Mouse (Mus musculus) neural tube, embryonic 13.5 days (tissue): ENCODE measurements around the gene Zc3hc1. TPM values are rescaled to one million over a fixed set of nuclear protein-coding genes. Genes with fewer than 3 reads are reported as not detected.
A peak's percentile ranks its signal among the peaks of the same experiment; 100 is the strongest.

Experiments used
- ATAC-seq: fragments of 200-750 bp; cut with Nextera tagmentation; 2 replicates; pipeline ENCODE4 v1.8.0; 2017; ENCODE audit warnings: low read depth, mild to moderate bottlenecking, moderate TSS enrichment, moderate library complexity
- H3K27ac ChIP-seq: fragments of 300-500 bp; sonication (generic); replicated peaks from 2 replicates; pipeline ENCODE4 v1.5.1; 2015; ENCODE audit warnings: moderate library complexity, mild to moderate bottlenecking, inconsistent platforms
- H3K27me3 ChIP-seq: fragments of 300-500 bp; sonication (generic); 2 replicates; pipeline ENCODE4 v1.6.1; 2015; ENCODE audit warnings: mild to moderate bottlenecking, inconsistent platforms
- H3K36me3 ChIP-seq: fragments of 300-500 bp; sonication (generic); 2 replicates; pipeline ENCODE4 v1.6.1; 2015; ENCODE audit warnings: mild to moderate bottlenecking, inconsistent platforms
- H3K4me1 ChIP-seq: fragments of 300-500 bp; sonication (generic); replicated peaks from 2 replicates; pipeline ENCODE4 v1.6.1; 2015; ENCODE audit warnings: inconsistent platforms
- H3K4me2 ChIP-seq: fragments of 300-500 bp; sonication (generic); 2 replicates; pipeline ENCODE4 v1.6.1; 2015; ENCODE audit warnings: inconsistent platforms, mild to moderate bottlenecking, moderate library complexity
- H3K4me3 ChIP-seq: fragments of 300-500 bp; sonication (generic); 2 replicates; pipeline ENCODE4 v1.5.1; 2015; ENCODE audit warnings: mild to moderate bottlenecking, inconsistent platforms
- H3K9ac ChIP-seq: fragments of 300-500 bp; sonication (generic); 2 replicates; pipeline ENCODE4 v1.6.1; 2015; ENCODE audit warnings: moderate library complexity, mild to moderate bottlenecking, inconsistent platforms
- H3K9me3 ChIP-seq: fragments of 300-500 bp; sonication (generic); 2 replicates; pipeline ENCODE4 v1.6.1; 2016; ENCODE audit warnings: inconsistent platforms
- WGBS: fragments of 180-500 bp; shearing (Covaris S2); methylation state at CpG from one replicate; pipeline ENCODE4 v1.1.7; 2015; 5-methylcytosine and 5-hydroxymethylcytosine counted together
- polyA plus RNA-seq: library from polyadenylated mRNA; unstranded; fragments of >200 nt; fragmentation: Nextera tagmentation; extraction: Ambion mirVana; gene quantifications from 2 replicates; pipeline ENCODE4 v1.2.1, GENCODE M21; 2015

The Zc3hc1 gene
- polyA plus RNA-seq, 1 experiment from 2014 or later: 59.6 TPM

- Histone ChIP-seq H3K9me3 (no peaks in the 10 kb centered on the region), H3K4me1 (no peaks in the 10 kb centered on the region), H3K9ac (no peak overlapping the region), H3K4me3 (no peak overlapping the region), H3K27me3 (no peaks in the 10 kb centered on the region), H3K27ac (no peak overlapping the region), H3K36me3 (no peaks in the 10 kb centered on the region), H3K4me2 (no peak overlapping the region)
- no peak for ATAC-seq
- WGBS: 85% methylated on average over 6 of the region's 6 CpGs
Measured at GRCm38 (mm10) chr6:30344032-30344431, 46.8 kb downstream of the Zc3hc1 start.

- Histone ChIP-seq H3K27ac (no peak overlapping the region), H3K36me3 (no peaks in the 10 kb centered on the region), H3K9ac (no peak overlapping the region), H3K4me2 (no peak overlapping the region), H3K4me1 (no peaks in the 10 kb centered on the region), H3K9me3 (no peaks in the 10 kb centered on the region), H3K27me3 (no peaks in the 10 kb centered on the region), H3K4me3 (no peak overlapping the region)
- ATAC-seq: no peak
- WGBS: 85% methylated on average over 4 of the region's 4 CpGs
Measured at GRCm38 (mm10) chr6:30340231-30340873, 50.5 kb downstream of the Zc3hc1 start.

GRCm38 (mm10) chr6:30336912-30337311, 53.9 kb downstream of the Zc3hc1 start:
- Histone ChIP-seq H3K36me3 (no peaks in the 10 kb centered on the region), H3K27ac (no peak overlapping the region), H3K4me3 (no peak overlapping the region), H3K4me1 (no peaks in the 10 kb centered on the region), H3K4me2 (0 out of 2 replicates have a peak overlapping the region, but pooled peaks have one; percentile 7), H3K9me3 (no peaks in the 10 kb centered on the region), H3K9ac (no peak overlapping the region), H3K27me3 (no peaks in the 10 kb centered on the region)
- WGBS: 33% methylated on average over 5 of the region's 5 CpGs
- ATAC-seq: no peak

GRCm38 (mm10) chr6:30332262-30332661, 58.6 kb downstream of the Zc3hc1 start:
- Histone ChIP-seq H3K9ac (no peak overlapping the region), H3K4me1 (no peaks in the 10 kb centered on the region), H3K27me3 (no peaks in the 10 kb centered on the region), H3K9me3 (no peaks in the 10 kb centered on the region), H3K27ac (no peak overlapping the region), H3K4me3 (no peak overlapping the region), H3K36me3 (no peaks in the 10 kb centered on the region), H3K4me2 (no peak overlapping the region)
- no peak for ATAC-seq
- 82% methylated on average over 4 of the region's 4 CpGs for WGBS

- H3K9ac ChIP-seq: no peak overlapping the region
- no peak overlapping the region for H3K4me3 ChIP-seq
- no peaks in the 10 kb centered on the region for H3K4me1 ChIP-seq
- H3K9me3 ChIP-seq: no peaks in the 10 kb centered on the region
- no peak overlapping the region for H3K4me2 ChIP-seq
- H3K27me3 ChIP-seq: no peaks in the 10 kb centered on the region
- no peaks in the 10 kb centered on the region for H3K36me3 ChIP-seq
- no peak overlapping the region for H3K27ac ChIP-seq
- no peak for ATAC-seq
- WGBS: 70% methylated on average over 5 of the region's 5 CpGs
Measured at GRCm38 (mm10) chr6:30330706-30331105, 60.1 kb downstream of the Zc3hc1 start.

- Histone ChIP-seq H3K27ac (no peak overlapping the region), H3K4me1 (no peaks in the 10 kb centered on the region), H3K9ac (no peak overlapping the region; the same call in 1 of the 2 replicates), H3K9me3 (no peaks in the 10 kb centered on the region), H3K4me3 (no peak overlapping the region), H3K27me3 (no peaks in the 10 kb centered on the region), H3K4me2 (no peak overlapping the region), H3K36me3 (no peaks in the 10 kb centered on the region)
- 76% methylated on average over 3 of the region's 4 CpGs for WGBS
- no peak for ATAC-seq
Measured at GRCm38 (mm10) chr6:30325932-30326501, 64.8 kb downstream of the Zc3hc1 start.

- ATAC-seq: no peak
- Histone ChIP-seq H3K4me1 (no peaks in the 10 kb centered on the region), H3K4me3 (no peak overlapping the region), H3K36me3 (no peaks in the 10 kb centered on the region), H3K9me3 (no peaks in the 10 kb centered on the region), H3K4me2 (no peak overlapping the region), H3K27ac (no peak overlapping the region), H3K27me3 (no peaks in the 10 kb centered on the region), H3K9ac (no peak overlapping the region)
- 54% methylated on average over 4 of the region's 4 CpGs for WGBS
Measured at GRCm38 (mm10) chr6:30321002-30321401, 69.8 kb downstream of the Zc3hc1 start.

- Histone ChIP-seq H3K27ac (no peak overlapping the region), H3K4me1 (no peaks in the 10 kb centered on the region), H3K36me3 (no peaks in the 10 kb centered on the region), H3K9me3 (no peaks in the 10 kb centered on the region), H3K4me2 (no peak overlapping the region), H3K27me3 (no peaks in the 10 kb centered on the region), H3K4me3 (no peak overlapping the region), H3K9ac (no peak overlapping the region)
- no peak for ATAC-seq
- 86% methylated on average over 5 of the region's 5 CpGs for WGBS
Measured at GRCm38 (mm10) chr6:30319216-30319615, 71.6 kb downstream of the Zc3hc1 start.

Other genes starting within 250 kb of the Zc3hc1 start
- 62.5 and 65.8 TPM in 2 replicates for gene Ube2h, start 86.5 kb downstream of the Zc3hc1 start, polyA plus RNA-seq
- gene Klhdc10, start 10.8 kb upstream of the Zc3hc1 start, polyA plus RNA-seq: 27.8 and 31.4 TPM in 2 replicates
- gene Tmem209, start 118.8 kb upstream of the Zc3hc1 start, polyA plus RNA-seq: 28.3 and 28.4 TPM in 2 replicates
- gene Ssmem1, start 118.8 kb upstream of the Zc3hc1 start, polyA plus RNA-seq: not detected in 2 replicates
- gene Cpa2, start 150.6 kb upstream of the Zc3hc1 start, polyA plus RNA-seq: 6.2 and 7.8 TPM in 2 replicates
- gene Cpa4, start 177.3 kb upstream of the Zc3hc1 start, polyA plus RNA-seq: 0.59 and 0.87 TPM in 2 replicates
- gene Cpa5, start 220.0 kb upstream of the Zc3hc1 start, polyA plus RNA-seq: not detected in 2 replicates
- gene Cpa1, start 248.2 kb upstream of the Zc3hc1 start, polyA plus RNA-seq: 0.25 and 0.52 TPM in 2 replicates